Mouse (Mus musculus): Measurements from ENCODE around the gene H2afz.

DNA sequence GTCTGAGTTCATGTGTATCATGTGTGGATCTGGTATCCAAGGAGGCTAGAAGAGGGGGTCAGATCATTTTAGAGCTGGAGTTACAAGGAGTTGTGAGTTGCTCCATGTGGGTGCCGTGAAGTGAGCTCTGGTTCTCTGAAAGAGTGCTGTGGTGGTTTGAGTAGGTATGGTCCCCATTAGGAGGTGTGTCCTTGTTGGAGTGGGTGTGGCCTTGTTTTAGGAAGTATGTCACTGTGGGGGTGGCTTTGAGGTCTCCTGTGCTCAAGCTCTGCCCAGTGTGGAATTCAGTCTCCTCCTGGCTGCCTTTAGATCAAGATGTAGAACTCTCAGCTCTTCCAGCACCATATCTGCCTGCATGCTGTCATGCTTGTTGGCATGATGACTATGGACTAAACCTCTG lies 21.3 kb upstream of the H2afz start:
- TF ChIP-seq CTCF (IDR thresholded peaks at IDR 0.05; ENCODE audit: extremely low read depth, insufficient read length, insufficient replicate concordance, low read depth, low read length) (no peak), POLR2A (IDR thresholded peaks at IDR 0.05; ENCODE audit: low read depth, low read length) (no peak)
